Mouse (Mus musculus): ENCODE results near the gene Ttll2. TPM values are rescaled to one million over a fixed set of nuclear protein-coding genes. Genes with fewer than 3 reads are reported as not detected.
"Not testable (repeated sequence)": the region's sequence is repeated elsewhere in the genome, so short reads cannot be mapped to it uniquely, and the experiment has no call there.

Gene Ttll2
- not detected for total RNA-seq (2021)
- long read RNA-seq, experiment 1 = 0 reads
- long read RNA-seq, experiment 2 = 0 reads

GRCm38 (mm10) chr17:7352596-7352995 is at the start of gene Ttll2:
Gene Ttll2 (minus strand): TSS chr17:7352696.
- intact Hi-C loops (cut with DNase I); DNase-seq (ENCODE audit: low spot score in 2 of 2): not testable (repeated sequence)

GRCm38 (mm10) chr17:7399770-7400169 is 47.3 kb upstream of the Ttll2 start:
- DNase-seq (ENCODE audit: low spot score in 2 of 2); intact Hi-C loops (cut with DNase I): not testable (repeated sequence)

GRCm38 (mm10) chr17:7398198-7398847 is 45.8 kb upstream of the Ttll2 start:
- intact Hi-C loops (cut with DNase I) = not testable (repeated sequence)

GRCm38 (mm10) chr17:7397079-7397478 is 44.6 kb upstream of the Ttll2 start:
- intact Hi-C loops (cut with DNase I); DNase-seq (ENCODE audit: low spot score in 2 of 2): not testable (repeated sequence)

More at GRCm38 (mm10) chr17:7398198-7398847, 45.8 kb upstream of the Ttll2 start:
- not testable (repeated sequence) for DNase-seq (ENCODE audit: low spot score in 2 of 2)

- intact Hi-C loops (cut with DNase I); DNase-seq (ENCODE audit: low spot score in 2 of 2): not testable (repeated sequence)
Measured at GRCm38 (mm10) chr17:7396288-7396687, 43.8 kb upstream of the Ttll2 start.

- intact Hi-C loops (cut with DNase I) = not testable (repeated sequence)
Measured at GRCm38 (mm10) chr17:7395671-7396070, 43.2 kb upstream of the Ttll2 start.

GRCm38 (mm10) chr17:7395116-7395515 is 42.6 kb upstream of the Ttll2 start:
- intact Hi-C loops (cut with DNase I); DNase-seq (ENCODE audit: low spot score in 2 of 2): not testable (repeated sequence)

More at GRCm38 (mm10) chr17:7395671-7396070, 43.2 kb upstream of the Ttll2 start:
- not testable (repeated sequence) for DNase-seq (ENCODE audit: low spot score in 2 of 2)

- DNase-seq (ENCODE audit: low spot score in 2 of 2); intact Hi-C loops (cut with DNase I): not testable (repeated sequence)
Measured at GRCm38 (mm10) chr17:7389898-7390297, 37.4 kb upstream of the Ttll2 start.

GRCm38 (mm10) chr17:7388958-7389356 is 36.5 kb upstream of the Ttll2 start:
- DNase-seq (ENCODE audit: low spot score in 2 of 2); intact Hi-C loops (cut with DNase I): not testable (repeated sequence)

GRCm38 (mm10) chr17:7388341-7388957 is 36.0 kb upstream of the Ttll2 start:
- DNase-seq (ENCODE audit: low spot score in 2 of 2); intact Hi-C loops (cut with DNase I): not testable (repeated sequence)

GRCm38 (mm10) chr17:7386016-7386415 is 33.5 kb upstream of the Ttll2 start:
- DNase-seq (ENCODE audit: low spot score in 2 of 2); intact Hi-C loops (cut with DNase I): not testable (repeated sequence)

- DNase-seq (ENCODE audit: low spot score in 2 of 2); intact Hi-C loops (cut with DNase I): not testable (repeated sequence)
Measured at GRCm38 (mm10) chr17:7385364-7385763, 32.9 kb upstream of the Ttll2 start, which contains the start of gene Unc93a2. Gene Unc93a2 (minus strand): TSS chr17:7385464.

- DNase-seq (ENCODE audit: low spot score in 2 of 2); intact Hi-C loops (cut with DNase I): not testable (repeated sequence)
Measured at GRCm38 (mm10) chr17:7383167-7384143, 31.0 kb upstream of the Ttll2 start.

GRCm38 (mm10) chr17:7382711-7383110 is 30.2 kb upstream of the Ttll2 start:
- DNase-seq (ENCODE audit: low spot score in 2 of 2); intact Hi-C loops (cut with DNase I): not testable (repeated sequence)

- DNase-seq (ENCODE audit: low spot score in 2 of 2); intact Hi-C loops (cut with DNase I): not testable (repeated sequence)
Measured at GRCm38 (mm10) chr17:7377907-7378306, 25.4 kb upstream of the Ttll2 start.

- intact Hi-C loops (cut with DNase I); DNase-seq (ENCODE audit: low spot score in 2 of 2): not testable (repeated sequence)
Measured at GRCm38 (mm10) chr17:7376951-7377700, 24.6 kb upstream of the Ttll2 start.

- intact Hi-C loops (cut with DNase I); DNase-seq (ENCODE audit: low spot score in 2 of 2): not testable (repeated sequence)
Measured at GRCm38 (mm10) chr17:7371879-7372278, 19.4 kb upstream of the Ttll2 start, which contains the start of gene Gm49630. Gene Gm49630 (minus strand): TSS chr17:7371979.

GRCm38 (mm10) chr17:7369401-7369800 is 16.9 kb upstream of the Ttll2 start:
- intact Hi-C loops (cut with DNase I) = not testable (repeated sequence)

More at GRCm38 (mm10) chr17:7369401-7369800, 16.9 kb upstream of the Ttll2 start:
- DNase-seq (ENCODE audit: low spot score in 2 of 2) = not testable (repeated sequence)
